Mouse (Mus musculus) forebrain, embryonic 14.5 days (tissue): ENCODE data around the gene Kctd10. TPM values are rescaled to one million over a fixed set of nuclear protein-coding genes. Genes with fewer than 3 reads are reported as not detected.

ENCODE experiments used
- ATAC-seq: fragments of 200-750 bp; cut with Nextera tagmentation; 2 replicates; pipeline ENCODE4 v1.8.0; 2017; ENCODE audit warnings: mild to moderate bottlenecking, moderate library complexity
- DNase-seq: peaks from one replicate; pipeline ENCODE4 v3.0.0-alpha.2; 2015; ENCODE audit warnings: low spot score
- H3K27ac ChIP-seq: fragments of 300-500 bp; sonication (generic); 2 replicates; pipeline ENCODE4 v1.5.1; 2014; ENCODE audit warnings: low read depth, mild to moderate bottlenecking, control low read depth, low read length, moderate library complexity
- H3K27me3 ChIP-seq: fragments of 300-500 bp; sonication (generic); replicated peaks from 2 replicates; pipeline ENCODE4 v1.6.1; 2014; ENCODE audit warnings: low read length, control low read depth, mixed read lengths; ENCODE audit not compliant: control insufficient read depth, insufficient read depth
- H3K36me3 ChIP-seq: fragments of 300-500 bp; sonication (generic); 2 replicates; pipeline ENCODE4 v1.6.1; 2014; ENCODE audit warnings: low read length, control low read depth; ENCODE audit not compliant: control insufficient read depth, insufficient read depth
- H3K4me1 ChIP-seq: fragments of 300-500 bp; sonication (generic); 2 replicates; pipeline ENCODE4 v1.6.1; 2014; ENCODE audit warnings: antibody characterized with exemption, low read length, control low read depth; ENCODE audit not compliant: control insufficient read depth, insufficient read depth
- H3K4me2 ChIP-seq: fragments of 300-500 bp; sonication (generic); 2 replicates; pipeline ENCODE4 v1.6.1; 2014; ENCODE audit warnings: mild to moderate bottlenecking, control low read depth, low read length
- H3K4me3 ChIP-seq: fragments of 300-500 bp; sonication (generic); 2 replicates; pipeline ENCODE4 v1.5.1; 2014; ENCODE audit warnings: low read depth, low read length, control low read depth
- H3K9ac ChIP-seq: fragments of 300-500 bp; sonication (generic); 2 replicates; pipeline ENCODE4 v1.6.1; 2014; ENCODE audit warnings: mild to moderate bottlenecking, low read length, control low read depth, moderate library complexity
- H3K9me3 ChIP-seq: fragments of 300-500 bp; sonication (generic); replicated peaks from 2 replicates; pipeline ENCODE4 v1.6.1; 2016; ENCODE audit warnings: low read length, control low read depth, mixed read lengths; ENCODE audit not compliant: control insufficient read depth
- WGBS: fragments of 180-500 bp; shearing (Covaris S2); extraction: QIAGEN DNeasy Blood & Tissue Kit; methylation state at CpG from one replicate; pipeline ENCODE4 v1.1.7; 2014; 5-methylcytosine and 5-hydroxymethylcytosine counted together
- polyA plus RNA-seq: library from polyadenylated mRNA; unstranded; fragments of >200 nt; fragmentation: Nextera tagmentation; extraction: Ambion mirVana; gene quantifications from 2 replicates; pipeline ENCODE4 v1.2.1, GENCODE M21; 2014

The Kctd10 gene
- polyA plus RNA-seq, 1 experiment from 2014 or later = 88.4 TPM

- 86% methylated on average over 8 of the region's 8 CpGs for WGBS
- Histone ChIP-seq H3K36me3 (peaks cover 98% of the 10 kb centered on the region), H3K27ac (no peak overlapping the region)
Observed at GRCm38 (mm10) chr5:114416855-114417254, 36.5 kb upstream of the Kctd10 start.

DNA sequence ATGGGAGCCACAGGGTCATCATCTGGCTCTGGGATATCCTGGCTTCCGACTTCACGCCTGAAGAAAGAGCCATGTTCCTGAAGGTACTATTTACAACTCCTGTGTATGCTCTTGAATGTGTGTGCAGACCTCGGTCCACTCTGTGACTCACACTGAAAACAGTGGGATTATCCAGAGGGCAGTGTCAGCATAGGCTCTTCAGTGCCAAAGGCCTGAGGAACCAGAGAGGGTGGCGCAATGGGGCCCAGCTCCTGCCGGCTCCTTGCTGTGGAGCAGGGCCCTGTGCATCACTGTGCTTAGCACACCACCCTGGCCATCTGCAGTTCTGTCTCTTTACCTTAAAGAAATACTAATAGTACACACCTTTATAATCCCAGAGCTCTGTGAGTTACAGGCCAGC, 35.3 kb upstream of the Kctd10 start:
- Histone ChIP-seq H3K27ac (no peak overlapping the region), H3K27me3 (no peaks in the 10 kb centered on the region), H3K4me1 (no peaks in the 10 kb centered on the region), H3K4me2 (no peak overlapping the region), H3K4me3 (no peak overlapping the region), H3K36me3 (peaks cover 100% of the 10 kb centered on the region), H3K9ac (no peak overlapping the region), H3K9me3 (no peaks in the 10 kb centered on the region)
- DNase-seq (no peak), ATAC-seq (no peak)
- WGBS = 91% methylated on average over 5 of the region's 5 CpGs

More at GRCm38 (mm10) chr5:114416855-114417254, 36.5 kb upstream of the Kctd10 start:
- no peak overlapping the region for H3K9ac ChIP-seq
- no peak overlapping the region for H3K4me3 ChIP-seq
- H3K9me3 ChIP-seq = no peaks in the 10 kb centered on the region
- no peak for ATAC-seq
- H3K4me1 ChIP-seq = no peaks in the 10 kb centered on the region
- no peak overlapping the region for H3K4me2 ChIP-seq
- no peaks in the 10 kb centered on the region for H3K27me3 ChIP-seq
- no peak for DNase-seq

- H3K27ac ChIP-seq = no peak overlapping the region
- no peaks in the 10 kb centered on the region for H3K9me3 ChIP-seq
- H3K9ac ChIP-seq = no peak overlapping the region
- DNase-seq = no peak
- peaks cover 100% of the 10 kb centered on the region for H3K36me3 ChIP-seq
- H3K4me1 ChIP-seq = no peaks in the 10 kb centered on the region
- H3K4me3 ChIP-seq = no peak overlapping the region
- WGBS = 87% methylated on average over 16 of the region's 16 CpGs
- no peaks in the 10 kb centered on the region for H3K27me3 ChIP-seq
- ATAC-seq = no peak
- H3K4me2 ChIP-seq = no peak overlapping the region
Observed at GRCm38 (mm10) chr5:114413067-114413735, 32.9 kb upstream of the Kctd10 start.

DNA sequence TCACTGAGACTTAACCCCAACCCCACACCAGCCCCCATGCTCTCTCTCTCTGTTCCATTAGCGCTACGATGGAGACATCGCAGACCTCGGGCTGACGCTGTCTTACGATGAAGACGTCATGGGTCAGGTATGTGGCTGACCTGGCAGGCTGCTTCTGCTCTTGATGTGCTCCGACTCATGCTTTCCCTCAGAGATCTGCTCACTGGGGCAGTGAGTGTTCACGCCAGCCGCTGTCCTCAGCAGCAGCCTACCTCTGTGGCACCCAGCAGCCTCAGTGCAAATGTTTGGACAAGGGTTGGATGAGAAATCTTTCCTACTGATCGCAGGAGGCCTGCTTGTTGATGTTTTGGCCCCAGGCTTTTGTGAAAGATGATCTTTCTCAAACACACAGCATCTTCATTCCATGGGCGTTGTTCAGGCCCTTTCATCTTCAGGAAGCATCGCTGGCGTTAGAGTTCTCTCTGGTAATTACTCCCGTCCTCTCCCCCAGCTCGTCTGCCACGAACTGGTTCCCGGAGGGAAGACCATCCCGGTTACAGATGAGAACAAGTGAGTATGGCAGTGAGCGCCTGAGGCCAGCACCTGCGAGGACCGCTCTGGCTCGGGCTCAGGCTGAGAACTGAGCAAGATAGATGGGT, 32.2 kb upstream of the Kctd10 start:
- no peaks in the 10 kb centered on the region for H3K4me1 ChIP-seq
- H3K4me3 ChIP-seq = no peak overlapping the region
- no peak overlapping the region for H3K27ac ChIP-seq
- ATAC-seq = no peak
- no peak for DNase-seq
- H3K9me3 ChIP-seq = no peaks in the 10 kb centered on the region
- WGBS = 91% methylated on average over 23 of the region's 23 CpGs
- H3K9ac ChIP-seq = no peak overlapping the region
- peaks cover 100% of the 10 kb centered on the region for H3K36me3 ChIP-seq
- H3K4me2 ChIP-seq = no peak overlapping the region
- H3K27me3 ChIP-seq = no peaks in the 10 kb centered on the region

GRCm38 (mm10) chr5:114410429-114410828, 30.1 kb upstream of the Kctd10 start:
- Histone ChIP-seq H3K27me3 (no peaks in the 10 kb centered on the region), H3K9me3 (no peaks in the 10 kb centered on the region), H3K27ac (no peak overlapping the region), H3K4me2 (no peak overlapping the region), H3K4me3 (no peak overlapping the region), H3K36me3 (peaks cover 100% of the 10 kb centered on the region), H3K9ac (no peak overlapping the region), H3K4me1 (no peaks in the 10 kb centered on the region)
- DNase-seq (no peak), ATAC-seq (no peak)
- 90% methylated on average over 13 of the region's 13 CpGs for WGBS

GRCm38 (mm10) chr5:114408846-114409245, 28.5 kb upstream of the Kctd10 start:
- WGBS = 95% methylated on average over 11 of the region's 11 CpGs
- H3K9me3 ChIP-seq = no peaks in the 10 kb centered on the region
- H3K4me2 ChIP-seq = no peak overlapping the region
- no peaks in the 10 kb centered on the region for H3K4me1 ChIP-seq
- ATAC-seq (no peak), DNase-seq (no peak)
- H3K36me3 ChIP-seq = peaks cover 100% of the 10 kb centered on the region
- H3K27ac ChIP-seq = no peak overlapping the region
- H3K4me3 ChIP-seq = no peak overlapping the region
- no peaks in the 10 kb centered on the region for H3K27me3 ChIP-seq
- H3K9ac ChIP-seq = no peak overlapping the region

DNA sequence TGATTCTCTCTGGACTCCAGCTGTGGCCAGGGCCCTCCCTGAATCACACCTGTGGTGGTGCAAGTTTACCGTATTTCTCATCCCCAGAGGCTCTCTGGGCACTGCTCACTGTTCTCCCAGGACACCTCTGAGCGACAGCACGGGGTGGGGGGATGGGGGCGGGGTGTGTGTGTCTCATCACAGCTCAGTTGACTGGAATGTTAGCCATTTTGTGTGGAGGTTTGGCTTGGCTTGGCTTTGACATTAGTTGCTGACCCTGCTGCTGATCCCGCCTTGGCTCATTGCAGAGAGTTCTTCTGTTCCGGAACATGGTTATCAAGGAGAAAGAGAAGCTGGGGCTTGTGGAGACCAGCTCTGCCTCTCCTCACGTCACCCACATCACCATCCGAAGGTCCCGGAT, 27.5 kb upstream of the Kctd10 start:
- no peak overlapping the region for H3K27ac ChIP-seq
- no peaks in the 10 kb centered on the region for H3K4me1 ChIP-seq
- no peak overlapping the region for H3K9ac ChIP-seq
- no peak overlapping the region for H3K4me2 ChIP-seq
- DNase-seq (no peak), ATAC-seq (no peak)
- no peaks in the 10 kb centered on the region for H3K9me3 ChIP-seq
- WGBS = 91% methylated on average over 9 of the region's 9 CpGs
- H3K27me3 ChIP-seq = no peaks in the 10 kb centered on the region
- H3K36me3 ChIP-seq = peaks cover 100% of the 10 kb centered on the region
- no peak overlapping the region for H3K4me3 ChIP-seq

DNA sequence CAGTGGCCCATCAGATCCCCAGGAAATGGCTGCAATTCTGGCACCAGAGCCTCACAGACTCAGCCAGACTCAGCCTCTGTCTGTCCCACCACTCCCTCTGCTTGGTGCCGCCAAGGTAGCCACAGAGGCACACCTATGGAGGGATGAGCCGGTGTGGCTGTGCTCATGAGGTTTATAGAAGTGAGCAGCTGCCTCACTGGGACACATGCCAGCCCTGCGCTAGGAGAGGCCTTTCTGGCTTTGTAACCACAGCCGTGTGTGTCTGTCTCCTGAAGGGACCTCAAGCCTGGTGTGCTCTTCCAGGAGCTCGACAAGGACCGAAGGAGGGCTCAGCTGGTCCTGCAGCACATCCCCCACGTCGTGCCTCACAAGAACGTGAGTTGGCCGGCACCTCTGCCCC, 27.0 kb upstream of the Kctd10 start:
- DNase-seq (peak; percentile 17), ATAC-seq (no peak)
- Histone ChIP-seq H3K36me3 (peaks cover 100% of the 10 kb centered on the region), H3K9me3 (no peaks in the 10 kb centered on the region), H3K27ac (0 out of 2 replicates have a peak overlapping the region, but pooled peaks have one; percentile 27), H3K27me3 (no peaks in the 10 kb centered on the region), H3K4me1 (no peaks in the 10 kb centered on the region), H3K9ac (no peak overlapping the region), H3K4me2 (no peak overlapping the region), H3K4me3 (no peak overlapping the region)
- 80% methylated on average over 10 of the region's 10 CpGs for WGBS

DNA sequence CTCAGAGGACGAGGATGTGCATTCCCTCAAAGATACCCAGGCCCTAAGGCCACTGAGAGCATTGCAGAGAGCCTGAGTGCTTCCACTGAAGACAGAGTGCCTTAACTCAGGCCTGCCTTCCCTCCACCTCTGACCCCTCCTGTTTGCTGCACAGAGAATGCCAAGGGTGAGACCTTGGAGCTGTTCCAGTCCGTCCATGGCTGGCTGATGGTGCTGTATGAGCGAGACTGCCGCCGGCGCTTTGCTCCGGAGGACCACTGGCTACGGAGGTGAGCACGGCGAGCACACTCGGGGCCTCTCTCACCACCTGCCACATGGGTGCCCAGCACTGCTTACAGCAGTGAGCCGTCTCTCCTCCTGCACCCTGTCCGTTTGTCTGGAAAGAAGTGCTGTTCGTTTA, 26.3 kb upstream of the Kctd10 start:
- no peak overlapping the region for H3K27ac ChIP-seq
- WGBS = 95% methylated on average over 14 of the region's 14 CpGs

More for the DNA sequence above, 26.3 kb upstream of the Kctd10 start:
- ATAC-seq = no peak
- no peaks in the 10 kb centered on the region for H3K27me3 ChIP-seq
- no peak overlapping the region for H3K4me2 ChIP-seq
- H3K9me3 ChIP-seq = no peaks in the 10 kb centered on the region
- DNase-seq = no peak
- H3K4me1 ChIP-seq = no peaks in the 10 kb centered on the region
- H3K36me3 ChIP-seq = peaks cover 100% of the 10 kb centered on the region
- no peak overlapping the region for H3K9ac ChIP-seq
- no peak overlapping the region for H3K4me3 ChIP-seq
